Mouse (Mus musculus): ENCODE measurements around the gene Tprn.

DNA sequence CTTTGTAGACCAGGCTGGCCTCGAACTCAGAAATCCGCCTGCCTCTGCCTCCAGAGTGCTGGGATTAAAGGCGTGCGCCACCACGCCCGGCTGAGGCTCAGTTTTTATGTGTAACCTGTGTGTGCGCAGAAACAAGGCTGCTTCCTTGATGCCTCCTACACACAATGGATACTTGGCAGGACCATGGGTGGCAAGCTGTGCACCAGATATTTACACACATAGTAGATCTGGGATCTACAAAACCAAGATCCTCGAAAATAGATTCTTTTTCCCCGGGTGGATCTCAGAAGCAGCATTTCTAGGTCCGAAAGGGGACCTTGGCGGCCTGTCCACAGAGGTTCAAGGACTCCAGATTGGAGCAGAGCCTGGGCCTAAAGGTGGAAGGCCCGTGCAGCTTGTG, 548 bp upstream of the Tprn start:
- TF ChIP-seq POLR2A (IDR thresholded peaks at IDR 0.05; ENCODE audit: low read depth, low read length) (no peak), CTCF (IDR thresholded peaks at IDR 0.05; ENCODE audit: borderline replicate concordance, insufficient read depth, low read length) (no peak)
